Mouse (Mus musculus) left cerebral cortex, postnatal 4 days (tissue): ENCODE results near the gene Iqsec2. TPM values are rescaled to one million over a fixed set of nuclear protein-coding genes. Genes with fewer than 3 reads are reported as not detected.
"Not testable (repeated sequence)": the region's sequence is repeated elsewhere in the genome, so short reads cannot be mapped to it uniquely, and the experiment has no call there.

Source experiments
- DNase-seq: peaks from one replicate; pipeline ENCODE4 v3.0.0-alpha.2; 2022
- intact Hi-C: fragments of 180-260 bp; cut with DNase I; formaldehyde crosslinking; loops from one replicate; pipeline ENCODE4 v1.15.1; 2025
- total RNA-seq, 2 experiments: library from RNA; stranded (reverse); gene quantifications; 2 replicates each; pipeline ENCODE4 v1.2.3; 2021

Iqsec2 gene
- total RNA-seq, 2 experiments from 2014 or later: 50.3 to 56.7 TPM

DNA sequence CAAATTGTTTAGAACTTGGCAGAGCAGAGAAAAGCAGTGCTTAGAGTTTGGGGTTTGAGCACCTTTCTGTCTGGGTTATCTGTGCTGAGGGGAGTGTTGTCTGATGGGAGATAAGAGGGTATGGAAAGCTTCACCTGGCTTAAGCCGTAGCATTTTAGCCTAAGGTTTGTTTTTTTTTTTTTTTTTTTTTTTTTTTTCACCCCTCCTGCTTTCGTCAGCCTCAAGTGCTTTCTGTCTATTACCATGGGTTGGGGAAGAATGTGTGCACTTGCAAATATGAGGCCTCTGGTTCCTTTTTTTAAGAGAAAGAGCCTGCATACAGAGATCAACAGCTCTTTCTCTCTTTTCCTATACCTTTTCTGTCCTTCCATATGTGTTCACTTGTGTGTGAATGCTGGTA lies 91.7 kb downstream of the Iqsec2 start:
- intact Hi-C loops: no loop called here
- no peak for DNase-seq

DNA sequence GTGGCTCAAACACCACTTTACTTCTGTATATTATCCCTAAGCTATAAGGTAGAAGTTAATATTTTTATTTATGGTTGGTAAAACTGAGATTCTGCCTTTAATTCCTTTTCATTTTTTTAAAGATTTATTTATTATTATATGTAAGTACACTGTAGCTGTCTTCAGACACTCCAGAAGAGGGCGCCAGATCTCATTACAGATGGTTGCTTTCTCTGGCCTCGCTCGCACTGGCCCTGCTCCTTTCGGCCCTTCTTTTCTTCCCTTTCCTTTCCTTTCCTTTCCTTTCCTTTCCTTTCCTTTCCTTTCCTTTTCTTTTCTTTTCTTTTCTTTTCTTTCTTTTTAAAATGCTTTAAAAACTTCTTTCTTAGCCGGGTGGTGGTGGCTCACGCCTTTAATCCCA lies 99.1 kb downstream of the Iqsec2 start:
- DNase-seq, intact Hi-C loops: not testable (repeated sequence)

DNA sequence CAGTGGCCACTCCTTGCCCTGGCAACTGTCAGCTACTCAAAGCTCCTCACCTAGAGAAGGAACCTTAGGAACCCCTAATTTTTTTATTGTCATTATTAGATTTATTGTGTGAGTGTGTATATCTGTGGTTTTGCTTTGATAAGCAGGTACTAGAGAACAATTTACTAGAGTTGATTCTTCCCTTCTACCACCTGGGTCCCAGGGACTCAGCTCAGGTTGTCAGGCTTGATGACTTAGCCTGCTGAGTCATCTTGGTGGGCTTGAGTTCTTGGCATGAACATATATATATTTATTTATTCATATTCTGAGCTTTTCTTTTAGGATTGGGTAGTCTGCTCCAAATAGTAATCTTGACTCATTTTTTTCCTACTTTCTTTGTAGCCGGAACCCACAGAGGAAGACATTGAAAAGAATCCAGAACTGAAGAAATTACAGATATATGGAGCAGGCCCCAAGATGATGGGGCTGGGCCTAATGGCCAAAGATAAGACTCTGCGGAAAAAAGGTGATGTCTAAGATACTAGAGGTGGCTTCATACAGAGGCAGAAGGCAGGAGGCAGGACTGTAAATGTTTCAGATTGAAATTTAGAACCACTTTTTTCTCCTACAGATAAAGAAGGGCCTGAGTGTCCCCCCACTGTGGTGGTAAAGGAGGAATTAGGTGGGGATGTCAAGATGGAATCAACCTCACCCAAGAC lies 100.6 kb downstream of the Iqsec2 start:
- DNase-seq: no peak
- intact Hi-C loops: no loop called here

DNA sequence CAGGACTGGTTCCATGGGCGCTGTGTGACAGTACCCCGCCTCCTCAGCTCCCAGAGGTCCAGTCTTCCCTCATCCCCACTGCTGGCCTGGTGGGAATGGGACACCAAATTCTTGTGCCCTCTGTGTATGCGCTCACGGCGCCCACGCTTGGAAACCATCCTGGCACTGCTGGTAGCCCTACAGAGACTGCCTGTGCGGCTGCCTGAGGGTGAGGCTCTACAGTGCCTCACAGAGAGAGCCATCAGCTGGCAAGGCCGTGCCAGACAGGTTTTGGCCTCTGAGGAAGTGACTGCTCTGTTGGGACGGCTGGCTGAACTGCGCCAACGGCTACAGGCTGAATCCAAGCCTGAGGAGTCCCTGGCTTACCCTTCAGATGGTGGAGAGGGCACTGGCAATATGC lies 127.1 kb downstream of the Iqsec2 start:
- intact Hi-C loops: no loop called here

More for the DNA sequence above, 127.1 kb downstream of the Iqsec2 start:
- DNase-seq: peak; percentile 1

Other genes with a start within 250 kb of the Iqsec2 start
- 10 to 100 TPM; 49.0 to 58.2 TPM for gene Hsd17b10, start 142.4 kb upstream of the Iqsec2 start, total RNA-seq
- under 1 TPM; 0.24 to 0.76 TPM for gene Ribc1, start 128.0 kb upstream of the Iqsec2 start, total RNA-seq
- 10 to 100 TPM; 57.7 to 69.7 TPM for gene Smc1a, start 127.8 kb upstream of the Iqsec2 start, total RNA-seq
- gene Kdm5c, start 88.8 kb downstream of the Iqsec2 start, total RNA-seq: 10 to 100 TPM; 67.4 to 89.0 TPM
- 10 to 100 TPM; 36.6 to 46.6 TPM for gene Kantr, start 183.2 kb downstream of the Iqsec2 start, total RNA-seq
- 10 to 100 TPM; 57.4 to 72.5 TPM for gene Tspyl2, start 198.2 kb downstream of the Iqsec2 start, total RNA-seq
- 10 to 100 TPM; 31.9 to 33.8 TPM for gene Gpr173, start 224.4 kb downstream of the Iqsec2 start, total RNA-seq